Mouse (Mus musculus) C2C12 (cell line): ENCODE measurements around the gene Qpctl. TPM values are rescaled to one million over a fixed set of nuclear protein-coding genes. Genes with fewer than 3 reads are reported as not detected.

Source experiments
- H3K27me3 ChIP-seq: one replicate; pipeline ENCODE4 v1.6.1; 2011; ENCODE audit not compliant: control insufficient read depth, insufficient read depth, insufficient read length
- H3K36me3 ChIP-seq: one replicate; pipeline ENCODE4 v1.6.1; 2011; ENCODE audit not compliant: control insufficient read depth, insufficient read depth
- H3K4me3 ChIP-seq: one replicate; pipeline ENCODE4 v1.5.1; 2011; ENCODE audit warnings: mild to moderate bottlenecking, control low read depth; ENCODE audit not compliant: poor library complexity, insufficient read depth, severe bottlenecking
- H3K79me2 ChIP-seq: one replicate; pipeline ENCODE4 v1.6.1; 2011; ENCODE audit not compliant: control insufficient read depth, insufficient read depth
- H3K79me3 ChIP-seq: one replicate; pipeline ENCODE4 v1.6.1; 2011; ENCODE audit warnings: low read depth, control low read depth
- H3ac ChIP-seq: one replicate; pipeline ENCODE3; 2011; ENCODE audit warnings: low read depth; ENCODE audit not compliant: control insufficient read depth, insufficient read length
- CEBPB ChIP-seq: IDR thresholded peaks from one replicate; pipeline ENCODE4 v1.6.1; 2011; ENCODE audit warnings: low read depth, mild to moderate bottlenecking, control low read depth, moderate library complexity
- CTCF ChIP-seq: IDR thresholded peaks from one replicate; pipeline ENCODE4 v1.5.1; 2011; ENCODE audit not compliant: control insufficient read depth, insufficient read depth, insufficient read length
- FOSL1 ChIP-seq: IDR thresholded peaks from one replicate; pipeline ENCODE4 v1.8.0; 2011; ENCODE audit warnings: mild to moderate bottlenecking, low read length; ENCODE audit not compliant: poor library complexity, insufficient read depth, severe bottlenecking
- MAX ChIP-seq: IDR thresholded peaks from one replicate; pipeline ENCODE4 v1.6.1; 2011; ENCODE audit warnings: mild to moderate bottlenecking, control low read depth
- MYOD1 ChIP-seq: IDR thresholded peaks from one replicate; pipeline ENCODE4 v1.6.1; 2011; ENCODE audit warnings: low read depth; ENCODE audit not compliant: control insufficient read depth, insufficient read length
- MYOG ChIP-seq: IDR thresholded peaks from one replicate; pipeline ENCODE4 v1.6.1; 2011; ENCODE audit not compliant: control insufficient read depth, insufficient read length; ENCODE audit errors: extremely low read depth
- USF1 ChIP-seq: IDR thresholded peaks from one replicate; pipeline ENCODE4 v1.6.1; 2011; ENCODE audit warnings: low read depth, mild to moderate bottlenecking, control low read depth, moderate library complexity
- polyA plus RNA-seq: library from polyadenylated mRNA; unstranded; fragments of >200 nt; fragmentation: generic; extraction: Trizol; gene quantifications from one replicate; pipeline ENCODE4 v1.2.1, GENCODE M21; 2012; ENCODE audit warnings: missing spikeins

Gene Qpctl
- polyA plus RNA-seq, 1 experiment, result 12.3 TPM

- Histone ChIP-seq H3ac (no peak overlapping the region), H3K27me3 (no peaks in the 10 kb centered on the region), H3K79me3 (no peaks in the 10 kb centered on the region), H3K36me3 (no peaks in the 10 kb centered on the region), H3K79me2 (no peaks in the 10 kb centered on the region), H3K4me3 (no peak overlapping the region)
- TF ChIP-seq FOSL1, result no peak
- no peak for TF ChIP-seq CEBPB
- TF ChIP-seq MAX, result no peak
- no peak for TF ChIP-seq MYOD1
- TF ChIP-seq USF1, result no peak
- no peak for TF ChIP-seq CTCF
- TF ChIP-seq MYOG, result no peak
Measured at GRCm38 (mm10) chr7:19162928-19163327, 13.8 kb upstream of the Qpctl start.

GRCm38 (mm10) chr7:19160115-19160514 is 11.0 kb upstream of the Qpctl start:
- no peak overlapping the region for H3K4me3 ChIP-seq
- no peaks in the 10 kb centered on the region for H3K79me3 ChIP-seq
- no peaks in the 10 kb centered on the region for H3K27me3 ChIP-seq
- no peak overlapping the region for H3ac ChIP-seq
- no peaks in the 10 kb centered on the region for H3K79me2 ChIP-seq
- H3K36me3 ChIP-seq, result no peaks in the 10 kb centered on the region
- no peak for TF ChIP-seq MYOD1

DNA sequence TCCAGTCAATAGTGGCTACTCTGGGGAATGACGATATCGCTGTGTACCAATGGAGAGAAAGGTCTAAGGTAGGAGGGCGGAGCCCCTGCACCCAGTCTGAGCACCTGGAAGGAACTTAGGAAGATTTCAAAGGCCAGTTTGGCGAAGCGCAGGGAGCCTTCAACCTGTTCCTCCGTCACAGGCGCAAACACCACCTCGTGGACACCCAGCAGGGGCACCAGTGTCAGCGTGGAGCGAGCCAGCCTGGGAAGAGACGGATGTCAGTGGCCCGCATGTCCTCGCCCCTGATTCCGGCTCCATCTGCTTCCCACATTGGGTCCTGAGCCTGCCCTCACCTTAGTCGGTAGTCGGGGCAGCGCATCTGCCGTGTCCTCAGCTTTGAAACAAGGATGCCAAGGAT is 10.3 kb upstream of the Qpctl start:
- no peak overlapping the region for H3ac ChIP-seq
- H3K27me3 ChIP-seq, result no peaks in the 10 kb centered on the region
- TF ChIP-seq MAX, result no peak
- TF ChIP-seq USF1, result no peak
- no peaks in the 10 kb centered on the region for H3K79me2 ChIP-seq
- no peaks in the 10 kb centered on the region for H3K79me3 ChIP-seq
- H3K4me3 ChIP-seq, result no peak overlapping the region
- peaks cover 2% of the 10 kb centered on the region for H3K36me3 ChIP-seq

DNA sequence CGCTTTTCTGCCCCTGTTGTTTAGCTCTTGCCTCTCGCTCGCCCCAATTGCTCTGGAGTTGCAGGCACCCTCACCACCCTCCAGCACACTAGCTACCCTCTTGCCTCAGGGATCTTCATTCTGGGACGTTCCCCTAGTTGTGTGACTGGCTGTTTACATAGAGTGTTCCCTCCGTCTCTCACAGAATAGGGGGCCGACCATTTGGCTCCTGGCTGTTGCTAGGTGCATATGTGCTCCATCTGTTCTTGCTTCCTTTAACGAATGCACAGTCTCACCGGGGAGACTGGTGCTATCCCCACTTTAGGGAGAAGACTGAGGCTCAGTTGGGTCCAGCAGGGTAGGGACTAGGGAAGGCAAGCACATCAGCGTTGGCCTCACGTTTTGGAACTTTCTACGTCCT is 9.5 kb upstream of the Qpctl start:
- H3K4me3 ChIP-seq, result no peak overlapping the region
- no peaks in the 10 kb centered on the region for H3K79me3 ChIP-seq
- H3K79me2 ChIP-seq, result no peaks in the 10 kb centered on the region
- no peaks in the 10 kb centered on the region for H3K27me3 ChIP-seq
- no peak overlapping the region for H3ac ChIP-seq
- no peak for TF ChIP-seq MAX
- no peak for TF ChIP-seq CEBPB
- TF ChIP-seq MYOG, result no peak
- no peak for TF ChIP-seq USF1
- no peak for TF ChIP-seq CTCF
- no peak for TF ChIP-seq FOSL1
- TF ChIP-seq MYOD1, result no peak
- peaks cover 6% of the 10 kb centered on the region for H3K36me3 ChIP-seq

DNA sequence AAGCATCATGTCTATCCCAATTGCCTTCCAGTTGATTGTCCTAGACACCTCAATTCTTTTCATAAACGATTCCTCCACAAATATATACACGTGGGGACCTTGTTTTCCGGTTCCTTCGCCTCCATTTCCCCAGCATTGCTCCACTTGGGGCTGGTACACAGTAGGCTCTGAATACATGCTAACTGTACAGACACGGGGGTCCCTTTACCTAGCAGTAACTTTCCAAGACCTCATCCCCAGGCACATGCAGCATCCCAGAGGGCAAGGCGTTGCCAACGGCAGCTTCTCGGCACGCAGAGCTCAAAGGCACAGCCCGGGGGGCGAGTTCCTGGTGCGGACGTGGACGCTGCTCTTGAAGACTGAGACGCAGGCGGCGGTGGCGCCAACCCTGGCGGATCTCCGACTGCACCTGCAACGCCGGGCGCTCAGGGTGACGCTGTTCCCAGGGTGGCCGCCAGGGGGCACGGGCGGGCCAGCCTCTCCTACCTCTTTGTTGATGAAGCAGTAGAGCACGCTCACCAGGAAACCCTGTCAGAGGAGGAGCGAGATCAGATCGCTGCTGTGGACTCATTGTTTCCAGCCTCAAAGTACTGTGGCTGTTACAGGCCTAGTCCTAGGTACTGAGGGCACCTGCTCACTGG is 8.2 kb upstream of the Qpctl start:
- peaks cover 11% of the 10 kb centered on the region for H3K36me3 ChIP-seq
- H3K79me3 ChIP-seq, result no peaks in the 10 kb centered on the region
- TF ChIP-seq CTCF (peak; percentile 90), CEBPB (no peak)
- H3K79me2 ChIP-seq, result no peaks in the 10 kb centered on the region
- no peak overlapping the region for H3K4me3 ChIP-seq
- no peak overlapping the region for H3ac ChIP-seq
- no peaks in the 10 kb centered on the region for H3K27me3 ChIP-seq

DNA sequence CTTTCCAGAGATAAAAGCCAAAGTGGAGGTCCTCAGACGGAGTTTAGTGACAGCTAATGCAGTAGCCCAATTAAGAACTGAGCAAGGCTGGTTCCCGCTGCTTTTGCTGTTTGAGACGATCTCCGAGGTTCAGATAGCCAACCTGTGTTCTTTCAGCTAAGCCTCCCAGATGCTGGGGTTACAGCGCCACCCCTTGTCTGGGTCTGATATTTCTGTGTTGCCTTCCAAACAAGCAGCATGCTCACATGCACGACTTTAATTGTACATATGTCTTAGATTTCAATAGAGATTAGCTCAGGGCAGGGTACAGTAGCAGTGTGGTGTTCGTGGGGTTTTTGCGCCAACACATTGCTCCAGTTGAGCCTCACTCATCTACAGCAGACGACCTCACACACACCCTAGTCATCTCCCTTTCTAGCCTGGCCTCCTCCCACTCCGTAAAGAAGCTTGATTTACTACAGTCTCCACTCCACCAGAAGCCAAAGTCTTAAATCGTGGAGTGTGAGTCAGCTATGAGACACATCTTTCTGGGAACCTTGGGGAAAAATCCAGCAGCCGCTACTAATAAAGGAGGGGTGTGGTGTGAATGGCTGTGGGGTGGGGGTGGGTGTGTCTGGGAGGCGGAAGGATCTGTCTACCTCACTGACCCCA is 6.9 kb upstream of the Qpctl start:
- Histone ChIP-seq H3K79me2 (peaks cover 13% of the 10 kb centered on the region), H3K4me3 (no peak overlapping the region), H3K36me3 (peaks cover 16% of the 10 kb centered on the region), H3ac (no peak overlapping the region), H3K27me3 (no peaks in the 10 kb centered on the region), H3K79me3 (peaks cover 5% of the 10 kb centered on the region)
- TF ChIP-seq MYOD1 (no peak), FOSL1 (peak; percentile 40), USF1 (no peak), CTCF (peak; percentile 42), MYOG (no peak)
